Mouse (Mus musculus): ENCODE results near the gene Srp54a. TPM values are rescaled to one million over a fixed set of nuclear protein-coding genes. Genes with fewer than 3 reads are reported as not detected.
"Not testable (repeated sequence)": the region's sequence is repeated elsewhere in the genome, so short reads cannot be mapped to it uniquely, and the experiment has no call there.

Gene Srp54a
- polyA plus RNA-seq, 1 experiment: 87.6 TPM

- DNase-seq (ENCODE audit: extremely low spot score in 1 of 2, low spot score in 1 of 2): not testable (repeated sequence)
Observed at GRCm38 (mm10) chr12:55124242-55124641, 44.2 kb downstream of the Srp54a start, which contains the start of gene Fam177a. Gene Fam177a (plus strand): TSS chr12:55124469.

- DNase-seq (ENCODE audit: extremely low spot score in 1 of 2, low spot score in 1 of 2): not testable (repeated sequence)
Observed at GRCm38 (mm10) chr12:55124731-55125130, 44.7 kb downstream of the Srp54a start.

- DNase-seq (ENCODE audit: extremely low spot score in 1 of 2, low spot score in 1 of 2): not testable (repeated sequence)
Observed at GRCm38 (mm10) chr12:55135540-55135939, 55.5 kb downstream of the Srp54a start.

- DNase-seq (ENCODE audit: extremely low spot score in 1 of 2, low spot score in 1 of 2): not testable (repeated sequence)
Observed at GRCm38 (mm10) chr12:55137859-55138258, 57.8 kb downstream of the Srp54a start.

GRCm38 (mm10) chr12:55154559-55155448, 74.7 kb downstream of the Srp54a start, which contains the start of gene Srp54b:
Gene Srp54b (plus strand): TSS chr12:55155104.
- DNase-seq (ENCODE audit: extremely low spot score in 1 of 2, low spot score in 1 of 2): not testable (repeated sequence)

GRCm38 (mm10) chr12:55155449-55155783, 75.4 kb downstream of the Srp54a start:
- DNase-seq (ENCODE audit: extremely low spot score in 1 of 2, low spot score in 1 of 2): not testable (repeated sequence)

Other genes starting within 250 kb of the Srp54a start
- 65.5 and 72.7 TPM in 2 replicates for gene Cfl2, start 217.4 kb upstream of the Srp54a start, polyA plus RNA-seq (2012; rRNA removed)
- not detected in 2 replicates for gene Gm20403, start 93.7 kb upstream of the Srp54a start, polyA plus RNA-seq (2012; rRNA removed)
- gene Baz1a, start 65.9 kb upstream of the Srp54a start, polyA plus RNA-seq (2012; rRNA removed): 2.2 TPM in 2 replicates
- gene 2700097O09Rik, start 152 bp upstream of the Srp54a start, polyA plus RNA-seq (2012; rRNA removed): 22.5 and 23.9 TPM in 2 replicates
- 23.7 and 24.9 TPM in 2 replicates for gene Fam177a, start 44.2 kb downstream of the Srp54a start, polyA plus RNA-seq (2012; rRNA removed)
- gene Srp54b, start 74.8 kb downstream of the Srp54a start, polyA plus RNA-seq (2012; rRNA removed): 30.1 and 32.0 TPM in 2 replicates
- gene 1700047I17Rik2, start 119.3 kb downstream of the Srp54a start, polyA plus RNA-seq (2012; rRNA removed): not detected in 2 replicates
- 67.5 and 69.3 TPM in 2 replicates for gene Srp54c, start 149.9 kb downstream of the Srp54a start, polyA plus RNA-seq (2012; rRNA removed)
- gene 1110008L16Rik, start 219.3 kb downstream of the Srp54a start, polyA plus RNA-seq (2012; rRNA removed): 6.5 and 7.0 TPM in 2 replicates
- 10.2 and 11.9 TPM in 2 replicates for gene Ppp2r3c, start 222.7 kb downstream of the Srp54a start, polyA plus RNA-seq (2012; rRNA removed)